Mouse (Mus musculus) spleen, postnatal 10 days (tissue): ENCODE results near the gene Gm16442.
"Not testable (repeated sequence)": the region's sequence is repeated elsewhere in the genome, so short reads cannot be mapped to it uniquely, and the experiment has no call there.

Experiments
- DNase-seq, 2 experiments: peaks; one replicate each; pipeline ENCODE4 v3.0.0; 2021 to 2022; ENCODE audit warnings: low spot score in 2 of 2

Gm16442 gene

DNA sequence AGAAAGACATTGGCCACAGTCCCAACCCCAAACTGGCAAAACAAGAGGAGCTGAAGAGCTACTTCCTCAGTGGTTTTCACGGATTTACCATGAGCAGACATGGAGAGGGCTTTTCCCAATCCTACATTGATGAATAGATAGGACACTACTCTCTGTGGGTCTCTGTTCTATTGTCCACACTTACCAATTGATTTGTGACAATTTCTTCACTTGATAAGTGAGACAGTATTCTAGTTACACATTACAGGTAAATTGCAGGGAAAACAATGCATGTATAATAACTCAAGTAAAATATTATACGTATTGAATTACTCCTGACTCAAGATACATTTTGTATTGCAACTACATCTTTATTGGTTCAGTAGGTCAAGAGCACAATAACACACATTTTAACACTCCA, at the start of gene Gm16442:
TSS of gene Gm16442 (minus strand) at position 101 of the 400 bp plus-strand sequence.
- DNase-seq = not testable (repeated sequence)

DNA sequence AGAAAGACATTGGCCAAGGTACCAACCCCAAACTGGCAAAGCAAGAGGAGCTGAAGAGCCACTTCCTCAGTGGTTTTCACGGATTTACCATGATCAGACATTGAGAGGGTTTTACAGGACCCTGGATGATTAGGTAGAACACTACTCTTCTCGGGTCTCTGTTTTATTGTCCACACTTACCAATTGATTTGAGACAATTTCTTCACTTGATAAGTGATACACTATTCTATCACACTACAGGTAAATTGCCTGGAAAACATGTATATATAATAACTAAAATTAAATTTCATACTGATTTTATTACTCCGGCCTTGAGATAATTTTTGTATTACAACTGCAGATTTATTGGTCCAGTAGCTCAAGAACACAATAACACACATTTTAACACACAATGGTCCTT, 45.9 kb upstream of the Gm16442 start, which contains the start of gene Vmn1r94:
TSS of gene Vmn1r94 (minus strand) at position 101 of the 400 bp plus-strand sequence.
- DNase-seq = not testable (repeated sequence)

DNA sequence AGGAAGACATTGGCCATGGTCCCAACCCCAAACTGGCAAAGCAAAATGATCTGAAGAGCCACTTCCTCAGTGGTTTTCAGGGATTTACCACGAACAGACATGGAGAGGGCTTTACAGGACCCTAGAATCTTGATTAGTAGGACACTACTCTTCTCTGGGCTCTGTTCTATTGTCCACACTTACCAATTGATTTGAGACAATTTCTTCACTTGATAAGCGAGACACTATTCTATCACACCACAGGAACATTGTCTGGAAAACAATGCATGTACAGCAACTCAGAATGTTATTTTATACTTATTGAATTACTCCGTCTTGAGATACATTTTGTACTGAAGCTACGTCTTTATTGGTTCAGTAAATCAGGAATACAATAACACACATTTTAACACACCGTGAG, 16.6 kb upstream of the Gm16442 start, which contains the start of gene Vmn1r93:
TSS of gene Vmn1r93 (minus strand) at position 101 of the 400 bp plus-strand sequence.
- not testable (repeated sequence) for DNase-seq

DNA sequence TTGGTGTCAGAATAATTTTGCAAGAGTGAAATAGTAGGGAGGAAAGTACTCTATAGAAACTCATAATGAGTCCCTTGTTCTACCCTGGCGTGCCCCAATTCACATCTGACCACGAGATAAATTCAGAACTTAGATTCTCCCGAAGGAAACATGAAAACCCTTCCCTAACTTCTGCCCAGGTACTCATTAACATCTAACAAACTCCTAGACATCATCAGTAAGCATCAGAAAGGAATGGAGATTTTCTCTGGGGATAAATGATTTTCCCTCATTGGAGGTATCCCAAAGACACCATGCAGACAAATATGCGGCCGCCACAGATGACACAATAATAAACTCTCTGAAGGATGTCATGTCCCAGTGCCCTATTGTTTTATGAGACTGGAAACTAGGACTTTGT, 23.0 kb downstream of the Gm16442 start, which contains the start of gene Vmn1r91:
TSS of gene Vmn1r91 (plus strand) at position 301 of the 400 bp plus-strand sequence.
- DNase-seq = not testable (repeated sequence)

DNA sequence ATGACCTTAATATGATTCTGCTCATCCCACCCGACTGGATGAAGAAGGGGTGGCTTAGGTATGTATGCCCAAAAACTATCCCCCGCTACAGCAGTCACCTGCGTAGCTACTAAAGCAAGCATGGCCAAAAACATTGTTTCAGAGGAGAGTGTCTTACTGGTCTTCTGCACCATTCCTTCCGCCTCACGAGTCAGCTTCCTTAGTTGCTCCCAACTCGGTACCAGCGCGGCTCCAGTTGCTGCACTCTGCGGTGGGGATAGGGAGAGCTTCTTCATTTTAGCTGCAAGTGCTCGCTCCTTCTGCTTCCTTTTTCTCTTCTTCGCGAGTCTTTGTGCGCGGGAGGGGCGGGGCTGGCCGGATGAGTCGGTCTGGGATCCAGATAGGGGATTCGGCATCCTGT, 44.3 kb downstream of the Gm16442 start:
- DNase-seq = not testable (repeated sequence)
